Mouse (Mus musculus) cerebellum, adult 11 months (tissue): ENCODE results near the gene Slc2a13.

ENCODE experiments used
- DNase-seq: peaks from one replicate; pipeline ENCODE4 v3.0.0; 2022

Slc2a13 gene

DNA sequence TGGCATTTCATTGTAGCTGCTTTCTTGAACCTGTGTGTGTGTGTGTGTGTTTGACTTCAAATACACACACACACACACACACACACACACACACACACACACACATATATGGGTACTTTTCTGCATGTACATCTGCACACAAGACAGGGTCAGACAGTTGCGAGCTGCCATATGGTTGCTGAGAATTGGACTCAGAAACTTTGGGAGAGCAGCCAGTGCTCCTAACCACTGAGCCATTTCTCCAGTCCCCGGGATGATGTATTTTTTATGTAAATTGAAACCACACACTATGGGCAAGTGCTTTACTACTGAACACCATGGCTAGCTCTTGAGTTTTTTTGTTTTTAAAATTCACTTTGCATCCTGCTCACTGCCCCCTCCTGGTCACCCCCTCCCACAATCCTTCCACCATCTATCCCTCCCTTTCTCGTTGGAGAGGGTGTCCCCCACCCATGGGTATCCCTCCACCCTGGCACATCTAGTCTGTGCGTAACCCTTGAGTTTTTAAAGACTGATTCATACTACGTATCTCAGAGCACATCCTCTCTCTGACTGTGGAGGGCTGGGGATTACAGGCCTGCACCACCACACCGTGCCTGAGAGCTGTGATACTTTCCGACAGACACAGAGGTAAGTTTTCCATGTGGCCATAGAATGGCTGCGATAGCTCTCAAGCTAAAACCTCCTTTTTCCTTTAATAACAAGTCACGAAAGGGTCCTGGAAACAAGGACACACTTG, 200.4 kb downstream of the Slc2a13 start:
- DNase-seq: no peak

DNA sequence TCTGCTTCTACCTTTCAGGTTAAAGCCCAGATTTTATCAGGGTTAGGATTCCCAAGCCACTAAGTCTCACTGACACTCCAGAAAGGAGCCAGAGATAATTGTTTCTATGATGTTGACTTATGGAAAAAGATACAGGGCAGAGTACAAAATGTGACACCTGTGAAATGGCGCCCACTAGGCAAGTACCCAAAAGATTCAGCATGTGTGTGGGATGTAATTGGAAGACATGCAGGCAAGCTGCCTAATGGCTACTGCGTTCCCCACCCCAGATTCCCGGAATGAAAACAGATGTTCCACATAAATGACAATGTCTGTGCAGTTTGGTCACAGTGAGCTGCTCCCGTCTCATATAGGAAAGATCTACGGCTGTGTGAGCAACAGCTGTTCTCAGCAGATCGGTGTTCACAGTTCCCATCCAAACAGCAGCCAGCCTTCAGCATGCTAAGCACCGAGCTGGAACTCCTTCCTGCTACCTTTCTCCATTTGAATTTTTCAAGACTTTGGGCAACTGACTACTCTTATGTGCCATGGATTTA, 201.1 kb downstream of the Slc2a13 start:
- DNase-seq: no peak

DNA sequence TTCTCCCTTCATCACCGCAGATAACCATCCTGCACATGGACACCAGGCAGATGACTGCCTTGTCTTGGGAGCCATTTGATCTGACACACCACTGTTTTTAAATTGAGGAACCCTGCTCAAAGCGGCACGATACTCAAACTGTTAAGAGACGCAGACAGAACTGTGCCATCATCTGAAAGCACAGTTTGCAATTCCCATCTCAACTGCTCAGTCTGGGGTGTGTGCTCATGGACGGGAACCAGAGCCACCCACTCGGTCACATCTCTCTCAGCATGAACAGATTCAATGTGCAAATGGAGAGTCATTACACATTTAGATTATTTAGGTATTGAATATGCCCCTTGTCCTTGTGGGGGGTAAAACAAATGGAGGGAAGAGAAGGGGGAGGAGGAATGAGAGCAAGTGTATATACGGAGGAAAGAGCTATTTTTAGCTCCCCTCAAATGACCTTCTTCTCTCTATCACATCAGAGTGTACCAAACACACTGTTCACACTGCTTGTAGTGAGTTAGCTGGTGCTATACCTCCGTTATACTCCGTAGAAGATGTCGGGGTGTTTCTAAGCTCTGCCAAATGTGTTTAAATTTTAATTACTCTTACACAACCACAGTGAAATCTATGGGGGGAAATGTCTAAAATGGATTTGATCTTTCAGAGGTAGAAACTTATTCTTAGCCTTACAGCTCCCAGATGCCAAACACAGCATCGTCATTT, 203.2 kb downstream of the Slc2a13 start:
- DNase-seq: no peak

DNA sequence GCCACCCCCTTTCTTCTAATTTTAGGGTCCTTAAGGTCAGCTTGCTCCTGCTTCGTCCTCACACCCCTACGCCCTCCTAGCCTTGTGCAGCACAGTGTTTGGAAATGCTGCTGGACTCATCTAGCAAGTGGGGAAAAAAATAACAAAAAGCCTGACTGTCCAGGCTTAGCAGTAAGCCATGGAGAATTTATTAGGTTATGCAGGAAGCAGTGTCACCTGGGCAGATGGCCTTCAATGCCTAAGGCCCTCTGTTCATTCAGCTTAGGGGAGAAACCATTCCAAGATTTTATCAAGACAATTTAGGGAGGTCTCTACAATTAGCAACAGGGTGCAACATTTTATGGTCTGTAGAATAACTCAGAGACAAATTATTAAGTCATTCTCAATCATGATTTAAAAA, 212.6 kb downstream of the Slc2a13 start:
- DNase-seq: no peak

DNA sequence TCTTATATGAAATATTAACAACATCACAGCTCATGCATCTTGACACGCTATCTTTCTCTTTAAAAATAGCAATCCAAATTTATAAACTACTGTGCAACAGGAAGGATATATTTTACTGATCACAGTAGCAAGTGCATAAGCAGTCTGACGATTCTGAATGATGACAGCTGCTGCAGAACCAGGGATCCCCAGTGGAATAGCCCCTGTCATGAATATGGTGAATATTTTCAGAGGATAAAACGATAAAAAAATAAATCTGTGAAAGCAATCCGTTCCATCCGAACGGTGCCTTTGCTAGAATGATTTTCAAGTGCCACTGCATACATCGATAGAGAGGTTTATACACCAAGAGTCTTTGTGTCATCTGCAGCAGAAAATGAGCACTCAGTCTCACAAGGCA, 222.1 kb downstream of the Slc2a13 start:
- no peak for DNase-seq

DNA sequence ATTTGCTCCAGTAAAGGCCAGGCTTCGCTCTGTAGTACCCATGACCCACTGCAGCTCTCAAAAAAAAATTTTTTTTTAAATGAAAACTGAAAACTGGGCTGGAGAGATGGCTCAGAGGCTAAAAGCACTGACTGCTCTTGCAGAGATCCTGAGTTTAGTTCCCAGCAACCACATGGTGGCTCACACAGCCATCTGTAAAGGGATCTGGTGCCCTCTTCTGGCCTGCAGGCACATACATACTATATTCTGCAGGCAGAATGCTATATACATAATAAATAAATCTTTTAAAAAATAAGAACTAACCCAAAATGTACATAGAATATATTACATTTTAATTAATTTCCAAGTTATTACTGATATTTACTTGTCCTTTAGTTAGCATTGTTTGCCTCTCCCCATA, 234.7 kb downstream of the Slc2a13 start:
- DNase-seq: no peak

DNA sequence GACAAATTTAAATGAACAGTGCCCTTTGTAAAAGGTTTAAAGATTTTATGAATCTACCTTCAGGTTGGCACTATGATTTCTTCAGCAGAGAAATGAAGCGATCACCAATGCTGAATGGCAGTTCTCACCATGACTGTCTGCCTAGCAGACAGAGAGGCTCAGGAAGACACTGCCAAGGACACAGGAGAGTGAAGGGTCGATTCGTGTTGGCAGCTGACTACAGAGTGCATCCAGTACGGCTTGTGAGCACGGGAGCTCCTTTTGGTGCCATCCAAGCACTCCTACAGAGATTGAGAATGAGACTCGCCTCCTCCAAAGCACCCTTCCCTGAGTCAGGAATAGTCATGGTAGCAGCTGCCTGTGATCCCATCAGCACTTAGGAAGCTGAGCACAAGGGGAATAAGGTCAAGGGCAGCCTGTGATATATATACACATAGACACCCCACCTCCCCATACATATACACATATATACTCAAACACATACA, 238.6 kb downstream of the Slc2a13 start:
- DNase-seq: no peak

DNA sequence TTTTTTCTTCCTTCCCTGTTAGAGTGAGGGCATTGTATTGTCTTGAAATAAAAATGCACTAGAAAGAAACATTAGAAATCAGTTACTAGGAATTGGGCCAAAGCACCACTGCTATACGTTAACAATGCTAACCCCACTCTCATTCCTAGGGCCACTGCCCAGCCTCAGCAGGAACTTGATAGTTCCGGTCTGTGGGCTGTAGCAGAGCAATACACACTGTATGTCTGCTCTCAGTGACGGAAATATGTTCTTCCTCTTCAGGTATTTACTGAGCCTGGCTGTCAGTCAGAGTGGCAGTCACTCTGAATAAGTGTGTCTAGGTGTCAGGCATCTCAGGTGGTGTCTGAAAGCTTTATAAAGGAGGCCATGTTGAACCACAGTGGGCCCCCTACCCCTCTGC, 245.3 kb downstream of the Slc2a13 start:
- no peak for DNase-seq

DNA sequence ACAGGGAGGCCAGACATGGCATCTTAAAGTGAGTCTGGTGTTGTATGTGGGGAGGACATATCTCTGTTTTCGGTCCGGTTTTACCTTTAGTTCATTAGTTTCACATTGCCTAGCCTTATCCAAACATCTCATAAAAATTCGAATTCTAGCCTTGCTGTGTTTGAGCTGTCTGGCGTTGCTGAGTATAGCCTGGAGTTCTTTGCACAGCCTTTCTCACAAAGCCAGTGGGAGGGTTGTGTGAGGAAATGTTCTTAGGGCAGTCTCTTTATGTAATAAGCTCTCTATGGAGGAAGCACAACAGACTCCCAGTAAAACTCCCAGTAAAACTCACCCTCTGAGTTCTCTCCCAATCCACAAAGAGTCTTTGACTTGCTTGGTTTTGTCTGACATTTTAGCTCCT, 246.0 kb downstream of the Slc2a13 start:
- DNase-seq: no peak

DNA sequence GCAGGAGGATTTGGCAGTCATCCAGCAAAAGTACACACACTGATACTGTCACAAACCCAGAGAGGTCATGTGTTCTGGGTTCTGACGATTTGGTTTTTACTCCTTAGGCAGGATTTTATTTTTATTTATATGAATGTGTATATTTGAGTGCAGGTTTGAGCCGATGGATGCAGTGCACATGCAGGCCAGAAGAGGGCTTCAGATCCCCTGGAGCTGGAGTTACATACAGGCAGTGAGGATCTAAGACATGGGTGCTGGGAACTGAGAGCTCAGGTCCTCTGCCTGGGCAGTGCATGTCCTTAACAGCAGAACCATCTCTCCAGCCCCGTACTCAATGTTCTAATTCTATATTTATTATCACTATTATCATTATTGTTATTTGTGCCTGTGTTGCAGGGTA, 253.7 kb downstream of the Slc2a13 start:
- no peak for DNase-seq

DNA sequence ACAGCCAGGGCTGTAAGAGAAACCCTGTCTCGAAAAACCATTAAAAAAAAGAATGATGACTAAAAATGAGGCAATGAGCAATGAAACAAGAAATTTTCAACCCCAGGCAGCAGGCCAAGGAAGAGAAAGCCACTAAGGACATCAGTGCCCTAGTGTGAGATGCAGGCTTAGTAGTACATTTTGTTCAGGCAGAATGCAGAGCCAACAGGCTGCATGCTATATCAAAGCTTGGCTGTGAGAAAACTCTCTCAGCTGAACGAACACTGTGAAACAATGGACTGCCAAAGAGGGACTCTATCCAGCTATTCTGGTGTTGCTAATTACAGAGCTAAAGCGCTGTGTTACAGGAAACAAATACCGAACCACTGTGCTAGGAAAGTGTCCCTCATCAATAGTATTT, 256.1 kb downstream of the Slc2a13 start:
- DNase-seq: no peak

DNA sequence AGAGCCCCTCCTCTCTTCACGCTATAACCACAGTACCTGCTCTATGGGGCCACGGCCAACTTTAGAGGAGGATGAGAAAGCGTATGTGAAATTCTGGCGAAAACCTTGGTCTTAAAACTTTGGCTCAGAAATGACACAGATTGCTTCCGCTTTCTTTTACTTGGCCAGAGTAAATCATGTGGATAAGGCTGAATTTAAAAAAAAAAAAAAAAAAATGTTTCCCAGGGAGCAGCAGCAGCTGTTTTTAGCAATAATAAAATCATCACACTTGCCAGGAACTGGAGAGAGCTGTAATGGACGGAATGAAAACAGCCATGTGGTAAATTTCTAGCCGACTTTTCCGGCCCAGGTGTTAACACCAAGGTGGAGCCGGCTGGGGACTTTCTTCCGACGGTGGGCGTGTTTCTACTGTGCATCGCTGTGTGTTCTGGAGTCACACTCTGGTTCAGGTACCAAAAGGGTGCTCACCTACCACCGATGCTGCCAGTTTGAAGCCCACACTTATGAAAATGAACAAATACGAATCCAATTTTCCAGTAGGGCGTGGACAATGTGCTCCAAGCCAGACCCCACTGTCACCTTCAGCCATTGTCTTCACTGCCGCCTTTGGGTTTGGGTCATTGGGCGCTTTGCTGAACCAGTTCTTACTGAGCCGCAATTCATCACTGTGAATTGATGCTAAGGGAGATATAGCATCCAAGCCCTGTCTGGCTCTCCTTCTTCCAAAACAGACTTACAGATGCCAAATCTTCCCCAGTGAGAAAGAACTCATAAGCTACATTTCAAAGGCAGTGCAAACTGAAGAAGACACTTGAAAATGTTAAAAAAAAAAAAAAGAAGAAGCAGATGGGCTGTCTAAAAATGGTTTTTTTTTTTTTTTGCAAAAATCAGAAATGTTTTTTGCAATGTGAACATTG, 258.4 kb downstream of the Slc2a13 start:
- no peak for DNase-seq

DNA sequence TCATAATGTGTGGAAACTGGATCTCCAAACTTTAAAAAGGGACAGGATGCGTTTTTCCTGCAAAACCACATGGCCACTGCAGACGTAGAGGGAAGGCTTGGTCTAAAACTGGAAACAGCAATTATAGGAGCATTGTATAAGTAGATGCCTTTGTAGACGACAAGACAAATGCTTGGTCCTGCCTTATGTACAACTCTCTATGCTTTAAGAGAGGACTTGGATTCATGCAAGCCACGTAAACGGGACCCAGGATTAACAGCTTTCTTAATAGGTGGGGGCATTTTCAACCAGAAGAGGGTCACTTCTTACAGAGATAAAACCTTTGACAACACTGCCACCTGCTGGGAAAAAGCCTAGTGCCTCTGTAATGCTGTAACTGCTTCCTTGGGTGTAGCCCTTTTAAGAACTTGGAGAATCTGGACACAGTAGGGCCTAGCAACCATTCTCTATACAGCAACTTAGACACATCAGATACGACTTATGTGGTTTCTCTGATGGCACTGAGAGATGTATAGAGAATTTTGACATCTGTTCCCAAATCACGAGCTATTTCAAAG, 268.7 kb downstream of the Slc2a13 start:
- DNase-seq: no peak

DNA sequence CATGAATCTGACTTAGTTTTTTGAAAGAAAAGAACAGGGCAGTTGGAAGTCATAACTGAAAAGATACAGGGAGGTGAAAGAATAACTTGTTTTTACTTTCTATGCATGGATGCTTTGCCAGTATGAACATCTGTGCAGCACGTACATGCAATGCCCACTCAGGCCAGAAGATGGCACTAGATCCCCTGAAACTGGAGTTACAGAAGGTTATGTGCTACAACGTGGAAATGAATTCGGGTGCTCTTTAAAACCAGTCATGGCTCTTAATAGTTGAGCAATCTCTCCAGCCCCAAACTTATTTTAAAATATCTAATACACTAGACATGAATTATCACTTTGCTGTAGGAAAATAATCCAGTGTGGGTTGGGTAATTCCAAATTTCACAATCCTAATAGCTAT, 271.7 kb downstream of the Slc2a13 start:
- peak; percentile 81 for DNase-seq

DNA sequence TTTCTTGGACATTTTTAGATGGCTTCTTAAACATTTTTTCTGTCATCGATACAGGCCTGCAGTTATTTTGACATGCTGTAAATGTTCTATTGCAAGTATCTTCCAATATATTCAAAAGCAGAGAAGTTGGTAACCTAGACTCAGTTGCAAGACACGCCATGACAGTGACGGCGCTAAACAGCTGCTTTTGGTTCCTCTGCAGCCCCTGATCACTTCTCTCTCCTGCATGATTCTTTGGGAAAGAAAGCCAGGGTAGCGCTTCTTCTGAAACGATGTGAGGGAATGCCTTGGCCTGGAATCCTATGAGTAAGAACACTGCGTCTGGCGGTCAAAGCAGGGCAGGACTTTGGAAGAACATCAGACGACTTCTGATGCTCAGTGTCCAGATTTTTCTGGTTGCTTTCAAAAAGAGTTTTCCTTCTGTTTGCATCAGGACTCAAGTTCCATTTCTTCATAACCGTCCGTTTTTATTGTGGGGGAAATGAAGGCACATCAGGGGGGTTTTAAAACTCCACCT, 273.7 kb downstream of the Slc2a13 start:
- no peak for DNase-seq

DNA sequence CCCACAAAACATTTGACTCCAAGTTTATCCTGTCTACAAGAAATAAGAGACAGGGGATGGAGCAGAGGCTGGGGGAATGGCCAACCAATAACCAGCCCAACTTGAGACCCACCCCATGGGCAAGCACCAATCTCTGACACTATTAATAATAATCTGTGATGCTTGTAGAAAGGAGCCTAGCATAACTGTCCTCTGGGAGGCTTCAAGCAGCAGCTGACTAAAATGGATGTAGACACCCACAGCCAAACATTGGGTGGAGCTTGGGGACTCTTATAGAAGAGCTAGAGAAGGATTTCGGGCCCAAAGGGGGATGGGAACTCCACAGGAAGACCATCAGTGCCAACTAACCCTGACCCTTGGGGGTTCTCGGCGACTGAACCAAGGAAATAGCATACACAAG, 289.6 kb downstream of the Slc2a13 start:
- no peak for DNase-seq

DNA sequence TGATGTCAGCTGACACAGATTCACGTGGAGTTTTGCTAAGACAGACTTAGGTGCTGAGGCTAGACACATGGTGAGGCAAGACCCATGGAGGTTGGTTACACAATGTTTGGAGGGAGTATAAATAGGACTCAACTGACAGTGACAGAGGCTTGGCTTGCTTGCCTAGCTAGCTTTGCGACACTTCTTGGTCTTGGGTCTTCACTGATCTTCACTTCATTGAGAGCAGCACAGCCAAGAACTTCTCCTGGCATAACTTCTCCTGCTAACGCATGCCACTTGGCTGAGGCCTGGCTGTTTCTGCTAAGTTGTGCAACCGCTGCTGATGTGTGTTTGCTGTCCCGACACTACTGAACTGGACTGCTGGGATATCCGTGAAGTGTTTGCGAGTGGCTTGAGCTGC, 290.2 kb downstream of the Slc2a13 start:
- DNase-seq: no peak

DNA sequence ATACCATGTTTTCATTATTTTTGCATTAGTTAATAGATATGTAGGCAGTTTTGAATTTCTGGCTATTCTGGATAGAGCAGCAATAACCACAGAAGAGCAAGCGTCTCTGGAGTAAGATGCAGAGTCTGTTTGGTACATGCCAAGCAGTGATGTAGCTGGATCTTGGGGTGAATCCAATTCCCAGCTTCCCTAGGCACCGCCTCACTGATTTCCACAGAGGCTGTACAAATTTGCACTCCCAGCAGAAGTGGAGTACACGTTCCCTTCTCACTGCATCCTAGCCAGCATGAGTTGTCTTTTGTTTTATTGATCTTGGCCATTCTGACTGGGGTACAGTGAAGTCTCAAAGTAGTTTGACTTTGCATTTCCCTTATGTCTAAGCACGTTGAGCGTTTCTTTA, 291.5 kb downstream of the Slc2a13 start:
- no peak for DNase-seq

DNA sequence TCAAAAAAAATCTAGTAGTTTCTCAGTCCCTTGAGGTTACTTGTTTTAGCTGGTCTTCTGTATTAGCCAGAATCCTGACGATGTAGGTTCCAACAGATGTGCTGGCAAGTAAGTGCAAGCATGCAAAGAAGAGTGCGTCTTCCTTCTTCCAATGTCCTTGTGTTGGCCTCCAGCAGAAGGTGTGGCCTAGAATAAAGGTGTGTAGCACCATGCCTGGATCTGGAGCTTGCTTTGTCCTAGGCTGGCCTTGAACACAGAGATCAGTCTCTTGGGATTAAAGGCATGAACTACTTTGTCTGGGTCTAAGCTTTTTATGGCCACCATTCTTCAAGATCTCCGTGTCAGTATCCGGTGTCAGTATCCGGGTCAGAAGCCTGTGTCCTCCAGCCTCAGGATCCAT, 293.5 kb downstream of the Slc2a13 start:
- DNase-seq: no peak

DNA sequence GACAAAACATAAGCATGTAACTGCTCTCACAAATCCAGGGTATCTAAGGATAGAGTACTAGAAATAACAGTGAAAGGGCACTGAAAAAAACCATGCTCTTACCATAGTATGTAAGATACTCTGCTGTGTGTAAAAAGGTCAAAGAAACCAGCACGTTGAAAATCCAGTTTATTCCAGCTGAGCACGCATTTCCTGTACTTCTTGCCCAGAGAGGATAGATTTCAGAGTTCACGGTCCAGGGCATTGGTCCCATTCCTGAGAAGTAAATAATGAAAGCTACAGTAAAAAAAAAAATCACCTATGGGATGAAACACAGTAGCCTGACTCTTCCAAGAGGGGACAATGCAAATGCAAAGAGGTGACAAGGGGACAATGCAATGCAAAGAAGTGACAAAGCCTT, 297.1 kb downstream of the Slc2a13 start:
- DNase-seq: no peak

DNA sequence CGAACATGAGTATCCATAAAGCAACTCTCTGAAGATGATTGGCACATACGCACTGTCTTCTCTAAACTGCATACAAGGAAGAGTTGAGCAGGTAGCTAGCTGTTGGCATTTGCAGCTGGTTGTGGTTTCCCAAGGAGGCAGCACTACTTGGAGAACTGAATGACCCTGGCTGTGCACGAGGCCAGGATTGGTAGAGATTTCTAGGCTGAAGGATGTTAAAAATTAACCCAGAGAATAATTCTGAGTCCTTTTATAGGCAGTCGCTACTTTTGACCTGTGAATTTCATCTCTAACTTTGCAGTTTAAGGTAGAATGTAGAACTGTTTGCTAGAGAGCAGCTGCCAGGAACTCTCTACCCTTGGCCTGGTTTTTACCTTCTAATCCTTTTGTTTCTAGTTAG, 304.5 kb downstream of the Slc2a13 start:
- no peak for DNase-seq

DNA sequence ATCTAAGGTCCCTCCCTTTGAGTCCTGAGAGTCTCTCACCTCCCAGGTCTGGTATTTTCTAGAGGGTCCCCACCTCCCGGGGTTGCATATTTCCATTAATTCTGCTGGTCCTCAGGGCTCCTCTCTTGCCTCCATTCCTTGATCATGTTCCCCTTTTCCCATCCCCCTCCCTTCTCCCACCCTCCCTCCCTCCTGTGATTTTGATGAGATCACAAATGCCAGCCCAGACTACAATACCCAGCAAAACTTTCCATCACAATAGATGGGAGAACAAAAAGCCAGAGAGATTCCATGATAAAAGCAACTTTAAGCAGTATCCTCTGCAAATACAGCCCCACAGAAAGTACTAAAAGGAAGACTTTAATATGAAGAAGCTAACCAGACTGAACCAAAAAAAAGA, 309.1 kb downstream of the Slc2a13 start:
- DNase-seq: no peak

DNA sequence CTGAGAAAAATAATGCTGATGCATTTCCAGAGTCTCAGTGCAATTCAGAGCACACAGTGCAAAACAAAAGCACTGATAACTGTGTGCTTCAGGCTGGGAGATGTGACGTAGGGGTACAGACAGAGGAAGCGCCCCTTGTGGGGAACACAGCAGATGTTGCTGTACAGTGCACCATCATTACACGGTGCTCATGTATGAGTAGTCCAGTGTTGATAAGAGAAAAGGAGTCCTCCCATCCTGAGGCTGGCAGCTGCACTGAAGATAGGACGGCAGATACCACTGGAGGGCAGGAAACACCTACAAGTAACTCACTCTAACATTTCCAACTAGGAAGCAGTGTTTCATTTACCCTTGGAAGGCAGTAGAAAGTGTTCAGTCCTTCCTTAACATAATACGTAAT, 312.5 kb downstream of the Slc2a13 start:
- DNase-seq: no peak
